ENCODE assay signal across 27 mouse cellular contexts in genomic region chr12:36483346-36483745, GRCm38 (mm10).
DNase-seq lines count a peak whose midpoint lies in the region; ATAC-seq and TF ChIP-seq lines count a peak whose summit lies in the region.
"Had no signal": no experiment of that assay in that cellular context is flagged by ENCODE, and none has a peak within 500 bp of the region (broad histone marks: within the 10 kb centered on the region; RNA-seq: fewer than 3 reads in every experiment).

No protein-coding gene starts in this region.

- peak; percentile 6 for DNase-seq in urinary bladder, postnatal 25 days (ENCODE audit: low spot score)
- no peak for DNase-seq in urinary bladder, postnatal 4 days (ENCODE audit: low spot score in 2 of 2)
- DNase-seq: adrenal gland, adult 8-10 months; cerebellum, adult 2 months; cerebellum, postnatal 25 days; gastrocnemius, postnatal 14 days; heart, adult 11 months; heart, postnatal 10 days; kidney, postnatal 4 days; layer of hippocampus, adult 9-11 months; liver; lung, postnatal 36 days had no signal

- H3K36me3 ChIP-seq in intestine, embryonic 15.5 days, result no peaks in the 10 kb centered on the region
- H3K36me3 ChIP-seq in intestine, postnatal 0 days (ENCODE audit: control insufficient read depth, insufficient read depth), result no peaks in the 10 kb centered on the region
- no peaks in the 10 kb centered on the region for H3K36me3 ChIP-seq in stomach, embryonic 15.5 days
- H3K36me3 ChIP-seq in neural tube, embryonic 15.5 days, result no peaks in the 10 kb centered on the region
- H3K36me3 ChIP-seq: embryonic facial prominence, embryonic 12.5 days; forebrain, embryonic 15.5 days; heart, embryonic 12.5 days; hindbrain, embryonic 10.5 days; liver, embryonic 15.5 days; lung, embryonic 15.5 days had no signal

- H3K27ac ChIP-seq in intestine, embryonic 15.5 days, result no peak overlapping the region
- no peak overlapping the region for H3K27ac ChIP-seq in intestine, postnatal 0 days (ENCODE audit: low read depth, low read length)
- no peak overlapping the region for H3K27ac ChIP-seq in stomach, embryonic 15.5 days
- H3K27ac ChIP-seq in neural tube, embryonic 15.5 days (replicated peaks), result no peak overlapping the region
- H3K27ac ChIP-seq: embryonic facial prominence, embryonic 12.5 days; forebrain, embryonic 15.5 days; hindbrain, embryonic 10.5 days; liver, embryonic 15.5 days; lung, embryonic 15.5 days had no signal

- H3K4me3 ChIP-seq in intestine, embryonic 15.5 days (replicated peaks), result no peak overlapping the region
- H3K4me3 ChIP-seq in intestine, postnatal 0 days (ENCODE audit: low read depth, low read length), result no peak overlapping the region
- no peak overlapping the region for H3K4me3 ChIP-seq in stomach, embryonic 15.5 days (replicated peaks)
- no peak overlapping the region for H3K4me3 ChIP-seq in neural tube, embryonic 15.5 days (replicated peaks)
- H3K4me3 ChIP-seq: embryonic facial prominence, embryonic 12.5 days; forebrain, embryonic 15.5 days; heart, embryonic 12.5 days; hindbrain, embryonic 10.5 days; liver, embryonic 15.5 days; lung, embryonic 15.5 days; megakaryocyte, embryonic 14.5 days had no signal

- TF ChIP-seq CTCF in intestine, postnatal 0 days (IDR thresholded peaks at IDR 0.05; ENCODE audit: low read depth), result no peak

- H3K27me3 ChIP-seq in intestine, embryonic 15.5 days (replicated peaks), result no peaks in the 10 kb centered on the region
- H3K27me3 ChIP-seq in intestine, postnatal 0 days (replicated peaks; ENCODE audit: control insufficient read depth, insufficient read depth, low read length), result no peaks in the 10 kb centered on the region
- H3K27me3 ChIP-seq in stomach, embryonic 15.5 days (replicated peaks), result no peaks in the 10 kb centered on the region
- no peaks in the 10 kb centered on the region for H3K27me3 ChIP-seq in neural tube, embryonic 15.5 days (replicated peaks)
- H3K27me3 ChIP-seq: embryonic facial prominence, embryonic 12.5 days; forebrain, embryonic 15.5 days; heart, embryonic 12.5 days; liver, embryonic 15.5 days; lung, embryonic 15.5 days; megakaryocyte, embryonic 14.5 days had no signal

- WGBS in intestine, embryonic 15.5 days, result 14% methylated on average over 2 of the region's 2 CpGs
- 23% methylated on average over 2 of the region's 2 CpGs for WGBS in intestine, postnatal 0 days
- 23% methylated on average over 2 of the region's 2 CpGs for WGBS in stomach, embryonic 15.5 days
- WGBS in neural tube, embryonic 15.5 days, result 18% methylated on average over 2 of the region's 2 CpGs

- no peaks in the 10 kb centered on the region for H3K4me1 ChIP-seq in intestine, embryonic 15.5 days (replicated peaks)
- no peaks in the 10 kb centered on the region; the same call in 1 of the 2 replicates for H3K4me1 ChIP-seq in intestine, postnatal 0 days (replicated peaks; ENCODE audit: control insufficient read depth, insufficient read depth, low read length)
- no peaks in the 10 kb centered on the region for H3K4me1 ChIP-seq in stomach, embryonic 15.5 days
- no peaks in the 10 kb centered on the region for H3K4me1 ChIP-seq in neural tube, embryonic 15.5 days
- H3K4me1 ChIP-seq: embryonic facial prominence, embryonic 12.5 days; forebrain, embryonic 15.5 days; heart, embryonic 12.5 days; hindbrain, embryonic 10.5 days; liver, embryonic 15.5 days; megakaryocyte, embryonic 14.5 days had no signal

- H3K4me2 ChIP-seq in intestine, embryonic 15.5 days (replicated peaks), result no peak overlapping the region
- H3K4me2 ChIP-seq in intestine, postnatal 0 days (replicated peaks; ENCODE audit: low read depth), result no peak overlapping the region
- no peak overlapping the region for H3K4me2 ChIP-seq in stomach, embryonic 15.5 days
- H3K4me2 ChIP-seq in neural tube, embryonic 15.5 days, result no peak overlapping the region
- H3K4me2 ChIP-seq: embryonic facial prominence, embryonic 12.5 days; forebrain, embryonic 15.5 days; heart, embryonic 12.5 days; liver, embryonic 15.5 days; lung, embryonic 15.5 days had no signal

- H3K9me3 ChIP-seq in intestine, embryonic 15.5 days, result no peaks in the 10 kb centered on the region
- H3K9me3 ChIP-seq in intestine, postnatal 0 days (ENCODE audit: control insufficient read depth), result no peaks in the 10 kb centered on the region
- no peaks in the 10 kb centered on the region for H3K9me3 ChIP-seq in stomach, embryonic 15.5 days
- H3K9me3 ChIP-seq in neural tube, embryonic 15.5 days (replicated peaks), result no peaks in the 10 kb centered on the region
- H3K9me3 ChIP-seq: embryonic facial prominence, embryonic 12.5 days; forebrain, embryonic 15.5 days; heart, embryonic 12.5 days; hindbrain, embryonic 10.5 days; liver, embryonic 15.5 days; lung, embryonic 15.5 days; megakaryocyte, embryonic 14.5 days had no signal

- no peak overlapping the region for H3K9ac ChIP-seq in intestine, embryonic 15.5 days
- no peak overlapping the region for H3K9ac ChIP-seq in intestine, postnatal 0 days (ENCODE audit: low read depth, low read length)
- no peak overlapping the region for H3K9ac ChIP-seq in stomach, embryonic 15.5 days
- no peak overlapping the region for H3K9ac ChIP-seq in neural tube, embryonic 15.5 days (replicated peaks)
- H3K9ac ChIP-seq: embryonic facial prominence, embryonic 12.5 days; forebrain, embryonic 15.5 days; heart, embryonic 12.5 days; liver, embryonic 15.5 days; lung, embryonic 15.5 days had no signal

- peak; percentile 67 for ATAC-seq in intestine, embryonic 15.5 days
- no peak for ATAC-seq in intestine, postnatal 0 days
- ATAC-seq in stomach, embryonic 15.5 days (ENCODE audit: insufficient read depth, low FRiP score, low read depth), result peak; percentile 84; the same call in 1 of the 2 replicates
- no peak for ATAC-seq in neural tube, embryonic 15.5 days (ENCODE audit: low FRiP score)
- ATAC-seq in erythroblast, adult 5-6 weeks (replicated peaks; ENCODE audit: low FRiP score, poor library complexity, severe bottlenecking), result no peak
- ATAC-seq: activated CD4-positive, CD25-positive, alpha-beta regulatory T cell, adult 4 months; forebrain, embryonic 15.5 days; hindbrain, embryonic 16.5 days; intestine, embryonic 16.5 days had no signal

Comparison
In these comparisons a context has a peak if more than half of its experiments do, and no peak if none do; other contexts are left out.
1. ATAC-seq: peak in intestine, embryonic 15.5 days (single experiment) and stomach, embryonic 15.5 days (single experiment); none in intestine, postnatal 0 days (single experiment), neural tube, embryonic 15.5 days (single experiment) and erythroblast, adult 5-6 weeks (single experiment).